Mouse (Mus musculus) 3134 (cell line): ENCODE data around the gene Slc7a11.

Source experiments
- DNase-seq: peaks from one replicate; pipeline ENCODE4 v3.0.0-alpha.2; 2011; ENCODE audit warnings: low spot score; ENCODE audit not compliant: insufficient read length; ENCODE audit errors: extremely low read depth

Gene Slc7a11

DNA sequence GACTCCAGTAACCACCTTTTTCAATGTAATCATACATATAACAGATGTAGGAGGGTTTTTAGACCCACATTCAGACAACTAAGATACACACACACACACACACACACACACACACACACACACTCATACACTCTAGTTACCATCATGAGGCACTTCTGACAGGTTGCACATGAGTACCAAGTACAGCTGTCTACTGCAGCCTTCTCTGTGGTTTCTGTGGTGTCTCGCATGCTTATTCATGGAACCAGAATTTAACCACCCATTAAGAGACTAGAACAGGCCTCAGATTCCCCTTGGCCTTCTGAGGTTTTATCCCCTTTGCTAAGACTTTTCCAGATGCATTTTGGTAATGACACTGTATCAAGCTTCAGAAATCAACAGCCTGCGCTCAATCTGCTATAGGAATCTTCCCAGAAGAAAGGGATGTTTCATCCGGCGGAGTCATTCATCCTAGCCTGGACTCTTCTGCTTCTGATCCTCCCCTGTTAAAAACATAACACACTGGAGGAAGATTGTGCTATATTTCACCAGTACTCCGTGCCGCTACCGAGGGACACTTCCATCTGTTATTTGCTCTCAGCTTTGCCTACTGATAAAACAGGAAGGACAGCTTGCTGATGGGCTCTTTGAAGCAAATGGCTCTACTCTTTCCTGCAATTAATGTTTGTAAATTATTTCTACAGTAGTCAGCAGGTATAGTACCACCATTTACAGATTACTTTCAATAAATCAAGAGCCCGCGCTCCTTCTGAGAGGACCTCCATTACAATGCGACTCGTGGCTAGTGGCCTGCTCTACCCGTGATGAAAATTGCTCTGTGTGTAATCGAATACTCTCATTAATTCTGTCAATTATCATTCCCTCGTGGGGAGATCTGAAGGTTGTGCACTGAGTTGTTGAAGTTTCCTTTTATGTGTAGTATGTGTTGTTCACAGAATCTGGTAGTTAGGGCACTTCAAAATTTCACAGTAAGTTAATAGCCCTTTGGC, 135.8 kb downstream of the Slc7a11 start:
- no peak for DNase-seq

DNA sequence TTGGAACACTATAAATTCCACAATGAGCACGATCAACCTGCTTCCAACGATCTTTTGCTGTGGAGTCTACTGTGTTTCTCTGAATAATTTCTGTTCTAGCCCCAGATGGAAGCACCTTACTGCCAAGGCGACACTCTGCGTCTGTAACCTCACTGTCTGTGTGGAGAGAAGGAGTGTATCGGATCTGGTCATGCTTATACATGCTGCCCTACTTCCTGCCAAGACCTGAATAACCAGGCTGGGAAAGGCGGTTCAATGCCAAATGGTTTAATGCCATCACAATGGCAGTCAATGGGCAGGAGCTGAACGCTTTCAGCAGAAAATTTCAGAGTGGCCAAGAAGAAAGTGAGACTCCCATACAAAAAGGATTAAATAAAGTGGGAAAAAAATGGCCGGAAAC, 137.1 kb downstream of the Slc7a11 start:
- no peak for DNase-seq

DNA sequence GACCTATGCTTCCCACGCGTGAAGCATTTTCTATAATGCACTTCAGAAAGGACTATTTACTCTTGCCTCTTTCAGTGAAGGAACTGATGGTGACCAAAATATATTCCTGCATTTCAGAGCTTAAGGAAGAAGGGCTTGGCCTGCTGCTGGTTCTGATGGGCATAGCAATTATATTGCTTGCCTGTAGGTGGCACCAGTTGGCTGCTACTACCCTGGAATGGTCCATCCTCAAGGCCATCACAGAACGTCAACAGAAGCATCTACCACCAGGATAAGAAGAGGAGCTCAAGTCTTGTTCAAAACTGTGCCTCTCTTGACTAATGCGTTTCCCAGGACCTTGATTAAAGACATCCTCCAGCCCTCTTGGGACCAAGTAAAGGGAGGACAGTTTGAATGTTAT, 139.3 kb downstream of the Slc7a11 start:
- no peak for DNase-seq

DNA sequence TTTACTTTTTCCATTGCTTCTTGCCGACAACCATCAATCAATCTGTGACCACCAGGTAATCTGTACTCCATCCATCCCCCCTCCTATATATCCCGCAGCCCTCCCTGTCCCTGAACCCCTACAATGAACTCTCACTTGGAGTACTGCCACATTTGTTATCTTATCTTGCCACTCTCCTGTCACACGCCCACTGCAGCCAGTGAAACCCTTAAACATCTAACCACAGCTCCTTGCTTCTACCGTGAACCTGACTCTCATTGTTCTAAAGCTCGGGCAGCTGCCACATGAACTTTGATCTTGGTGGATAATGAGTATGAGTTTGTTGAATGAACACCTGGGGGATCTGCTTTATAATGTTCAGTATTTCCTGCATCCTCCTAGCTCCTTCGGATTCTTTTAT, 140.8 kb downstream of the Slc7a11 start:
- DNase-seq = no peak

DNA sequence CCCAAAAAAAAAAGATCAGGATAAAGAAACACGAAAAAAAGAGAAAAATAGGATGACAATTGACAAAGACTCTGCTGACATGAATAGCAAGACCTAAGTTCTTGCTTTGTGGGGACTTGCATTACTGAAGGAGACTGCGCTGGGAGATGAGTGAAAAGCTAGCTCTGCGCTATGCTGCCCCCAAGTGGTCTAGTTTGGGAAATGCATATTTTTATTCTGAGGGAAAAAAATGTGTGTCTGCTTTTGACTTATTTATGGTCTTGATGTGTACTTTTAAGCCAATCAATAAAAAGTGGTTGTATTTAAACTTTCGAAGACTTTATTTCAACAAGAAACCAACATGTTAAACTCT, 142.5 kb downstream of the Slc7a11 start:
- DNase-seq = no peak

DNA sequence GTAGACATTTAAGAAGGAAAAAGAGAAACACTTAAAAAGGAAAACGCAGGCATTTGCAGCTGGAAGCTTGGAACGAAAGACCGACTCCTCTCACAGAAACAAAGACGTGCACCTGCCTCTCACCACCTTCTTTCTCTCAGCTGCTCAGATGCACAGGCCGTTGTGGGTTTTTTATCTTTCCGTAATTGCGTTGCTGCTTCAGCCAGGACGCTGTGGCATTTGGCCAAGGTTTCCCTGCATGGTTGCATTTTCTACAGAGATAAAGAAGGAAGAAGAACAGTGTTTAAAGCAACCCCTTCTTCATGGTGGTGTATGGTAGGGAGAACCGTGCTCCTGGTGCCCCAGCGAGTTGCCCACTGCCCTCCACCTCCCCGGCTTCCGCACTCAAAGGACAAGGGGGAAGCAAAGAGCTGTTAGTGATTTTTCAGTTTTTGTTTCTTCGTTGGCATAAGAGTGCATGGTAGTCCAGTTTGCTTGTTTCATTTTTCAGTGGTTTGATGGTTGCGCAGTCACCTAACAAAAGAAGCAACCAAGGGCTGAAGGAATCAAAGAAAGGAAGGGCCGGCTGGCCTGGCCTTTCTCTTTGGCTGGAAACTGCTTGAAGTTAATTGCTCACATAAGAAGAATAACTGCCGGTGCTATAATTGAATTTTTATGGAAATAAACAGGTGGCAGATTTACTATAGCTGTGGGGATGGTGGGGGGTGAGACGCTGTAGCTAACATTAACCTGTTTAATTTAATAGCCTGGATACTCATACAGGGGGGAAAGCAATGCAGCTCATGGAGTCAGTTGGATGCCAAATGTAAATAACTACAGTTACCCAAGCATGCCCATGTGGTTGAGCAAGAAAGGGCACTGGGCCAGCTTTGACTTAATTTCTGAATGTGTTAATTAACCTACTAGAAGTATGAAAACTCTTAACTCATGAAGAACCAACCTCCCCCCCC, 143.1 kb downstream of the Slc7a11 start:
- no peak for DNase-seq

DNA sequence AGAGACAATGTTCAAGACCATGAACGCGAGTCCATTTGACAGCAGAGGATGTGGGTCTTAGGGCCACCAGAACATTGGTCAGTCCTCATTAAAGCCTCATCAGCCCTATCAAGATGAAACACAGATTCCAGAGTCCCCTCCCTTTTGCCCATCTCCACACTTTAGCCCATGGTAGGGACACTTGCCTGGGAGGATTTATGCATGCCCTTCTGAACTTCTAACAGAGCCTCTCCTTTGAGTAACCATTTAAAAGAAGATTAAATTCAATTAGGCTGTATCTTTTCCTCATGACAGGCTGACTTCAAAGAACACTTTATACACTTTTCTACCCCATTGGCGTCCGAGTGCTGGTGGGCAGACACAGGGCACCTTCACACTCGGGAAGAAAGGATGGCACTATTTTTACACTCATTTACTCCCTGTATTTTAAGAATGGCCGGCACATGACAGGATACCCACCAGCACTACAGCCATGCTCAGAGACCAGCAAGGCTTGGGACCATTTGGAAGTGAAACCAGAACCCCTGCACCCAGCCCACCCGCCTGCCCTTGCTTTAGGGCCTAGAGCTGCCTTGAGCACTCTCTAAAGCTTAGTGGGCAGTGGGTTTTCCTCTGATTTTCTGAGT, 144.9 kb downstream of the Slc7a11 start:
- DNase-seq = no peak

DNA sequence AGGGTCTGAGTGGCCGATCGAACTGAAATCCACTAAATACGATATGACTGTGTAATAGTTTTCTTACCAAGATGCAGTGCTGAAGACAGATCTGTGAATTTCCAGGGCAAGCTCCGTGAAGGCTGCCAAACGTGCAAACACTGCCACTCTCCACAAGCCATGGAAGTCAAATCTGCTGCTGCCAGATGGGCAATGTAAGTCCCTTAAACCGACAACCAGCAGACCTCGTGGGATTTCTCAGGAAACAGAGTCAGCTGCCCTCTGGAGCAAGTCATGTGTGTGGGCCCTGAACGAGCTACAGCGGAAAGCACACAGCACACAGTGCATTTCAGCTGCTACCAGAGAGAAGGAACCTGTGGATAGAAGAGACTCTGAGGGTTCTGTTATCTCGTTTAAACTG, 146.5 kb downstream of the Slc7a11 start:
- DNase-seq = no peak

DNA sequence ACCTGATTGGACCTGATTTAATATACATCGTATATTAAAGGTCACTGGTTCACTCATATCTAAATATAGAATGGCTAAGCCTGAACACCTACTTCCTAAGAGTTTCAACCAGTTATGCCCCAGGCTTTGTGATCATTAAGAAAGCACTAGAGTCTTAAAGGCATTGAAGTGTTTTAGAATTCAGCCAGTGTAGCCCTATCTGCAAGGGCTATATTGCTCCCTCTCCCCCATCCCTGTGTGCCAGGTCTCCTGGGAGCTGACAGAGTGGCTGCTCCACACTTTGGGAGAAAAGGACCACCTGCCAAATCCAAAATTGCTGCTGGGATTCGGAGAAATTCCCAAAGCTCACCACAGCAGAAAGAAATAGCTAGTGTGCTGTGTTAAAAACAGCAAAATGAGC, 168.4 kb downstream of the Slc7a11 start:
- DNase-seq = no peak

DNA sequence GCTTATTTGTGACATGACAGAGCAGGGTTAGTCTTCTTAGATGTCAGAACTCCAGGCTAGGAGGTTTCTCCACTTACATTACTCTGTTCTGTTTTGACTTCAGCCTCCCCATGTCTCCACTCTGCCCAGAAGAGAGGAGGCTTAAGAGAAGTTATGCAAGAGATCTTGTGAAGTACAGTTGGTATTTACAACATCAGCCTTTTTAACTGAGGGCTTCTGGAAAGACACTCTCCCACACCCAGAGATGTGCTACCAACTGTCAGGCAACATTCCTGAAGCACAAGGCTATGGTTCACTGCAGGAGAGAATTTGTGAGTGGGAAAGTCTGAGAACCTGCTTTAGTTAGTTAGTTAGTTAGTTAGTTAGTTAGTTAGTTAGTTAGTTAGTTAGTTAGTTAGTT, 171.2 kb downstream of the Slc7a11 start:
- no peak for DNase-seq

DNA sequence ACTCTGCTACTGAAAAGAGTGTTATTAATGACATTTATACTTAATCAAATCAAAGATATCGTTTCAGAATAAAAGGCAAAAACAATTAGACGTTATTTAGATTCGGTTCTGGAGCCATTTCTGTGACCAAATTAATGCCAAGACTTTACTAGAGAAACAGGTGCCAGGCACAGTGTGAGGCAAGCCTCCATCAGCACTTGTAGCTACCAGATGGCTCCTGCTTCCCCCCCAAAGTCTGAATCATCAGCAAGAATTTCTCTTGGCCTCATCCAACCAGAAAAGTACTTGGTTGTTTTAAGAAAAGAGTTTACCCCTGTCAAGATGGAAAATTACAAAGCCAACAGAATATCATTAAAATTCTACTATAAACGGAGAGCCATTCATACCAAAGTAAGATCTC, 173.7 kb downstream of the Slc7a11 start:
- no peak for DNase-seq

DNA sequence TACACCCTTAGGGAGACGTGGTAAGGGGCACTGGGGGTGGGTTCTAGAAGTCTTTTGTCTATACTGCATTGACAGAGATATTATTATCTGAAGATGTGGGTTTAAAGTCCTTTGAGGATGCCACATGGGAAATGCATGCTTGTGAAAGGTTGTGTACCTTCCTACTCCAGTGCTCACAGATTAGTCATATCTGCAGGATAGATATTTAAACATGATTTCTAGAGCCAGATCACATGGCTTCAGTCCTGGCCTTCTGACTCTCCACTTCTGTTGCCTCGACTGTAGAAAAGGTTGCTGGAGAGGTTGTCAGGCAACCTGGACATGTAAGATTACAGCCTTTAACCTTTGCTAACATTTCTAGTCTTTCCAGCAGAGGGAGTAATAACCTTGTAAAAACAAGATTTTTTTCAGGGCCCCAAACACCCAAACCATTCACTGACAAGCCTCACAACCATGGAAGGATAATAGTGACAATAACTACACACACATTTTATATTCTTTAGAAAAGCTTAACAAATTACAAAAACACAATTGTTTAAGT, 180.8 kb downstream of the Slc7a11 start:
- no peak for DNase-seq

DNA sequence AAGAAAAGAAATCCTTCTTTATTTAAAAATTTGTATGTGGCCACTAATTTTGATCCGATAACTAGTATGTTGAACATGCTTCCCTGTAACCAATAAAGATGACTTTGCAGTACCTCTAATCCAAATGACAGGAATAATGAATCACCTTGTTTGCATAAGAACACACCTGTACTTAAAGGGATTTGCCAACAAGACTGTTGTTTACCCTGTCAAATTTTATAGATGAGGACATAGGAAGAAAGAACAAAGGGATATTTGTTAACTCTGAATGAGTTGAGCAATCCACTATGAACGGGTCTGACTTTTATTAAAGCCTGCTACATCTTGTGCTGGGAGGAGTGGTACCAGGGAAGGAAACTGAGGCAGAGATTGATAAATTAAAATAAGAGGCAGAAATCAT, 181.3 kb downstream of the Slc7a11 start:
- no peak for DNase-seq

DNA sequence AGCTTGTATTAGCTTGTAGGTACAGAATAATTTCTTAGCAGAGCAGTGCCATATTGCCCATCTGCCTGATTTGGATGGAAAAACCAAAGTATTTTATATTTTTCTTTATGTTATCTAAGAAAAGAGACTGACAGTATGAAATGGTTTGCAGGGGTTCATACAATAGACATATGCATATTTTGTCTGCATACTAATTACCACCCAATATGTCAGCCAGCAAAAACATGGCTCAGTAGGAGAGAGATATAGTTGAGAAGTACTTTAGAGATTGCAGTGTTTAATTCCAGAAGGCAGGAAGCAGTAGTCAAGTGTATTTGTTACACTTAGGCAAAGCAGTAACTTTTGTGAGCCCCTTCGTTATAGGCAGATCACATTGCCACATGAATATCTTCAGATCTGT, 182.7 kb downstream of the Slc7a11 start:
- no peak for DNase-seq

DNA sequence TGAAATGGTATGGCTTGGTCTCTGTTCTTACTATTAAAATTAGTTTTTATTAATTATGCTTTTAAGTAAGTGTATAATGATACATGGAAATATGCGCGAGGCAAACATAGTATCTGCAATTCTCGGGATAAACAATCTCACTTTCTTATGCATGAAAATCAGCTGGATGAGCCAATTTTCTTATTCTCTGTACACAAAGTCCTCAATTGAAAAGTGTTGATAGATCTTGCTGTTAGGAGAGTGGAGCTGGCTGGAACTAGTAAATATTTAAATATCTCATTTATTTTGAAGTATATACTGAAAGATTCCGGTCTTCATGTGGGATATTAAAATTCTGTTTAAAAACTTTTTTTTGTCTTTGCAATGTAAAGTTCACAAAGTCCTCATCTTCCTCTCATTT, 184.6 kb downstream of the Slc7a11 start:
- DNase-seq = no peak

DNA sequence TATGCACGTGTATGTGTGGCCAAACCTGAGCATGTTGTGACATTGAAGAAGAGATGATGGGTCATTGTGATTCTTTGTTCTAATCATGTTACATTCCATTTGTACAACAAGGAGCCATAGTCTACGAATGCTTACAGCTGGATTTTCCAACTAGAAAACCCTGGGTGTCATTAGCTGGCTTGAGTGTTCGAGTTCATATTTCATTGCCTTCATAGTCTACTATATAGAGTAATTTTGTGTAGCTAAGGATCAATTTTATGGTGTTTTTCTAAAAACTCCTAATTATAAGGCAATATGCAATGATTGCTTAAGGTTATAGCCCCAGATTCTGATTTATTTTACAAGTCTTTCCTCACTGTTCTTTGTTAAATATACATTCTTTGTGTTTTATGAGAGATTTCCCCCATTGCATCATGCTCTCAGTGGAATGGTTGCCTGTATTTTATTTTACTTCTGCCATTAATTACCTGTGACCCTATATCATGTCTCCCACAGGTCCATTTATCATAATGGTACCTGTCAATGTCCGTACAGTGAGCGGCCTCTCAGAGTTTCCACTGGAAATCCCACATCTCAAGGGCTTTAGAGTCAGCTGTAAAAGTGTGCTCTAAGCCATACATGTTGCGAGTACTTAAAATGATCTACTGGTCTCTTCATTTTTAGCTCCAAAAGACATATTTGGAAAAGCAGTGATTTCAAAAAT, 193.7 kb downstream of the Slc7a11 start:
- no peak for DNase-seq

DNA sequence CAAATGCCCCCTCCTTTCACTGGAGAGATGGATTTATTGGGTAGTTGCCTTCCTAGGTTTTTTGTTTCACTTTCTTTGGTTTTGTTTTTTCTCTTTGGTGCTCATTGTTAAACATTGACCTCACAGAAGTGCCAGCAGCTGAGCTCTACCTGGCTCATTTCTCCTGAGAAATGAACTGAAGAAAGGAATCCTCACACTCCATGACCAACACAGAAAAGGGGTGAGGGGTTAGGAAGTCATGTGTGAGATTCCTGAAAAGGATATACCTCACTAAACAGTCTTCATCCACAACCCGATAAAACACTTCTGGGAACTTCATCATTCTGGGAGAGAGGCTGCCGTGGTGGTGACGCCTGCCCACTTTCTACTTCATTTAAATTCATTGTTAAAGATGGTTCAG, 207.4 kb downstream of the Slc7a11 start:
- no peak for DNase-seq

DNA sequence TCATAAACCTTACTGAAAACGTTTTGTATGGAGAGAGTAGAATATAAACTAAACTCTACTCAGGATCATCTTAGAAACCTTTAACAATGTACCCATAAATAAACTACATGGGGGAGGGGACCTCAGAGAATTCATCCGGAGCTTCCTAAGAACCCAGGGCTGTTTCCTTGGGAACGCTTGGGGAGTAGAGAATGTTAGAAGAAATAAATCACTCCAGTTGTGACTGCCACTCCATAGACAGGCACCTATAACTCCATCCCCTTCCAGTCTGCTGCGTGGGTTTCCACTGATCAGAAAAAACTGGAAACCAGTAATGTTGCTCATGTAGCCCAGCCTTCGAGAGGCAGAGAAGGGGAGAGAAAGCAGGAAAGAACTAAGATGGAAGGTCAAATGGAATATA, 210.3 kb downstream of the Slc7a11 start:
- no peak for DNase-seq

DNA sequence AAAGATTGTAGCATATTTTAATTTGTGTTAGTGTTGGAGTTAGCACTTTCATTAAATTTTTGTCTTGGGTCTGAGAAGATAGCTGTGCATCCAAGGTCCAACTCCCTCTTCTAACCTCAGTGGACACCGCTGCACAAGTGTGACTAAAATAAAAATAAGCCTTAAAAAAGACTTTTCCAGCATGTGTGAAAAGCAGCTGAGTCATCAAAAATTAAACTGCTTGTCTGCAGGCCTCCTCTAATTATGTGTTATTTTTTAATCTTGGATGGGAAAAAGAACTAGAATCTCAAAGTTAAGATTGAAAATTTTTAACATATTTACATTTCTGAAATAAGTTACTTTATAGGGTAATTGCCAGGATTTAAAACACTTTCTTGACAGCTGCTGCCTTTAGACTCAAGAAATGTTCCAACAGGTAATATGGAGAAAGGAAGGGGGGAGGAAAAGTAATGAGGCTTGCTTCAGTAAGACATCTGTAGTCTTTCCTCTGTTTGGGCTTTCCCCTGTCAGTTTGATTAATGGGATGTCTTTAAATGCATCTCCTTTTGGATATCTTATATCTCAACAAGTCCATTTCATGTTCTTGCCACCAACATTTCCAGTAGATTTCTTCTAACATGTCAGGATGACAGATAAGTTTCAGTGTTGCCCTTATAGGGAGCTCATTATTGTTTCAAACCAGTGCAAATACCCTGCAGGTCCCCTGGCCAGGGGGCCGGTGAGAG, 218.9 kb downstream of the Slc7a11 start:
- no peak for DNase-seq

DNA sequence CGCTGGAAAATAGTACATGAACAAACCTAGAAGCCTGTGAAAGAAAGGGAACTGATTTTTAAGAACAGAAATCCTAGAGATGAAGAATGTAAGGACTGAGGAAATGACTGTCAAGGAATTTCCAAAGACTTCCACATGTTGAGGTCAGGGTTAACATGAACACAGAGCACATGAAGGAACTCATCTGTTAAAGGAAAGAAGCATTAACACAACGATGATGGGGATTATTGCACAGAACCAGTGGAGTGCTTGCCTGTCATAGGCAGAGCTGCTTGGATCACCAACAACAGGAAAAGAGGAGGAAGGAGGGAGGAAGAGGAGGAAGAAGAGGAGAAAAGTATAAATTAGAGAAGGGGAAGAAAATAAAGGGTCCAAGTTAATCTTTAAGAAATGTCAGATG, 223.0 kb downstream of the Slc7a11 start:
- no peak for DNase-seq
